Mouse (Mus musculus) T-helper 17 cell (primary cell): ENCODE results near the gene Fam189a1.

Source experiments
- in situ Hi-C, 2 experiments: fragments of 300-600 bp; cut with MboI, MseI; formaldehyde crosslinking; loops; 1 replicate in 1 of 2; 2 replicates in 1 of 2; pipeline ENCODE4 v1.15.1; 2025; ENCODE audit warnings: high pct_unique_total_duplicates in 2 of 2

Fam189a1 gene

GRCm38 (mm10) chr7:65046690-65047089 is 109.7 kb downstream of the Fam189a1 start:
- in situ Hi-C loops: no loop called here

- in situ Hi-C loops: no loop called here
These were observed 112.1 kb downstream of the Fam189a1 start for GRCm38 (mm10) chr7:65044280-65044679.

- in situ Hi-C loops: no loop called here
These were observed 115.3 kb downstream of the Fam189a1 start for GRCm38 (mm10) chr7:65041106-65041505.

GRCm38 (mm10) chr7:65031741-65032140 is 124.6 kb downstream of the Fam189a1 start:
- in situ Hi-C loops: no loop called here

- in situ Hi-C loops: no loop called here
These were observed 125.2 kb downstream of the Fam189a1 start for GRCm38 (mm10) chr7:65031195-65031594.

- in situ Hi-C loops: no loop called here
These were observed 126.4 kb downstream of the Fam189a1 start for GRCm38 (mm10) chr7:65029985-65030384.

- in situ Hi-C loops: no loop called here
These were observed 135.1 kb downstream of the Fam189a1 start for GRCm38 (mm10) chr7:65021298-65021697.

GRCm38 (mm10) chr7:65018036-65018679 is 138.2 kb downstream of the Fam189a1 start:
- in situ Hi-C loops: no loop called here

- in situ Hi-C loops: no loop called here
These were observed 139.0 kb downstream of the Fam189a1 start for GRCm38 (mm10) chr7:65017348-65017747.

GRCm38 (mm10) chr7:65011133-65011532 is 145.2 kb downstream of the Fam189a1 start:
- in situ Hi-C loops: no loop called here

GRCm38 (mm10) chr7:65010275-65010674 is 146.1 kb downstream of the Fam189a1 start:
- in situ Hi-C loops: no loop called here

- in situ Hi-C loops: no loop called here
These were observed 150.6 kb downstream of the Fam189a1 start for GRCm38 (mm10) chr7:65005731-65006130.

- in situ Hi-C loops: no loop called here
These were observed 156.6 kb downstream of the Fam189a1 start for GRCm38 (mm10) chr7:64999718-65000214.

GRCm38 (mm10) chr7:64997743-64998142 is 158.6 kb downstream of the Fam189a1 start:
- in situ Hi-C loops: no loop called here

GRCm38 (mm10) chr7:64995946-64996444 is 160.4 kb downstream of the Fam189a1 start:
- in situ Hi-C loops: no loop called here

GRCm38 (mm10) chr7:64989406-64989805 is 167.0 kb downstream of the Fam189a1 start:
- in situ Hi-C loops: no loop called here

GRCm38 (mm10) chr7:64988015-64988414 is 168.4 kb downstream of the Fam189a1 start:
- in situ Hi-C loops: no loop called here

GRCm38 (mm10) chr7:64984468-64985120 is 171.8 kb downstream of the Fam189a1 start:
- in situ Hi-C loops: no loop called here

GRCm38 (mm10) chr7:64981511-64982235 is 174.7 kb downstream of the Fam189a1 start:
- in situ Hi-C loops: no loop called here

- in situ Hi-C loops: no loop called here
These were observed 182.6 kb downstream of the Fam189a1 start for GRCm38 (mm10) chr7:64973590-64974262.

GRCm38 (mm10) chr7:64962128-64962527 is 194.2 kb downstream of the Fam189a1 start:
- in situ Hi-C loops: no loop called here

GRCm38 (mm10) chr7:64959087-64959486 is 197.3 kb downstream of the Fam189a1 start:
- in situ Hi-C loops: no loop called here
